Mouse (Mus musculus): ENCODE results near the gene Dgkg.

Gene Dgkg

GRCm38 (mm10) chr16:22598741-22599140 lies 58.3 kb downstream of the Dgkg start:
- no peak for DNase-seq (ENCODE audit: low read depth, low spot score)

- no peak for DNase-seq (ENCODE audit: low read depth, low spot score)
Measured at GRCm38 (mm10) chr16:22596394-22596793, 60.6 kb downstream of the Dgkg start.

GRCm38 (mm10) chr16:22593907-22594306 lies 63.1 kb downstream of the Dgkg start:
- no peak for DNase-seq (ENCODE audit: low read depth, low spot score)

GRCm38 (mm10) chr16:22589619-22590018 lies 67.4 kb downstream of the Dgkg start:
- no peak for DNase-seq (ENCODE audit: low read depth, low spot score)

- no peak for DNase-seq (ENCODE audit: low read depth, low spot score)
Measured at GRCm38 (mm10) chr16:22586151-22586836, 70.7 kb downstream of the Dgkg start.

GRCm38 (mm10) chr16:22585523-22585922 lies 71.5 kb downstream of the Dgkg start:
- DNase-seq (ENCODE audit: low read depth, low spot score), result no peak

GRCm38 (mm10) chr16:22583401-22583800 lies 73.6 kb downstream of the Dgkg start:
- DNase-seq (ENCODE audit: low read depth, low spot score), result no peak

- DNase-seq (ENCODE audit: low read depth, low spot score), result no peak
Measured at GRCm38 (mm10) chr16:22582173-22582929, 74.7 kb downstream of the Dgkg start.

- no peak for DNase-seq (ENCODE audit: low read depth, low spot score)
Measured at GRCm38 (mm10) chr16:22580103-22580502, 76.9 kb downstream of the Dgkg start.

- no peak for DNase-seq (ENCODE audit: low read depth, low spot score)
Measured at GRCm38 (mm10) chr16:22578883-22579282, 78.1 kb downstream of the Dgkg start.

- DNase-seq (ENCODE audit: low read depth, low spot score), result no peak
Measured at GRCm38 (mm10) chr16:22577656-22578055, 79.4 kb downstream of the Dgkg start.

- DNase-seq (ENCODE audit: low read depth, low spot score), result no peak
Measured at GRCm38 (mm10) chr16:22574164-22574563, 82.9 kb downstream of the Dgkg start.

- DNase-seq (ENCODE audit: low read depth, low spot score), result no peak
Measured at GRCm38 (mm10) chr16:22572641-22573341, 84.2 kb downstream of the Dgkg start.

- no peak for DNase-seq (ENCODE audit: low read depth, low spot score)
Measured at GRCm38 (mm10) chr16:22564907-22565272, 92.1 kb downstream of the Dgkg start.

- DNase-seq (ENCODE audit: low read depth, low spot score), result peak; percentile 44
Measured at GRCm38 (mm10) chr16:22564259-22564906, 92.6 kb downstream of the Dgkg start.

- DNase-seq (ENCODE audit: low read depth, low spot score), result no peak
Measured at GRCm38 (mm10) chr16:22563594-22563993, 93.4 kb downstream of the Dgkg start.

- no peak for DNase-seq (ENCODE audit: low read depth, low spot score)
Measured at GRCm38 (mm10) chr16:22554996-22555395, 102.0 kb downstream of the Dgkg start.

GRCm38 (mm10) chr16:22552351-22552750 lies 104.7 kb downstream of the Dgkg start:
- DNase-seq (ENCODE audit: low read depth, low spot score), result no peak

GRCm38 (mm10) chr16:22551231-22552000 lies 105.6 kb downstream of the Dgkg start:
- no peak for DNase-seq (ENCODE audit: low read depth, low spot score)

- DNase-seq (ENCODE audit: low read depth, low spot score), result no peak
Measured at GRCm38 (mm10) chr16:22549346-22549745, 107.7 kb downstream of the Dgkg start.
